Mouse (Mus musculus) intestine, embryonic 14.5 days (tissue): ENCODE data around the gene Parp1. TPM values are rescaled to one million over a fixed set of nuclear protein-coding genes. Genes with fewer than 3 reads are reported as not detected.

Experiments used
- ATAC-seq: fragments of 200-750 bp; cut with Nextera tagmentation; replicated peaks from 2 replicates; pipeline ENCODE4 v1.8.0; 2017; ENCODE audit warnings: low read depth, moderate number of reproducible peaks, moderate TSS enrichment, moderate library complexity; ENCODE audit not compliant: low FRiP score, low TSS enrichment
- DNase-seq: peaks from one replicate; pipeline ENCODE4 v3.0.0-alpha.2; 2018; ENCODE audit warnings: low spot score
- H3K27ac ChIP-seq: fragments of 300-500 bp; sonication (generic); 2 replicates; pipeline ENCODE4 v1.5.1; 2014; ENCODE audit warnings: low read depth, mild to moderate bottlenecking, control low read depth
- H3K27me3 ChIP-seq: fragments of 300-500 bp; sonication (generic); replicated peaks from 2 replicates; pipeline ENCODE4 v1.6.1; 2014; ENCODE audit warnings: low read length, control low read depth; ENCODE audit not compliant: control insufficient read depth, insufficient read depth
- H3K36me3 ChIP-seq: fragments of 300-500 bp; sonication (generic); 2 replicates; pipeline ENCODE4 v1.6.1; 2014; ENCODE audit warnings: low read length, control low read depth; ENCODE audit not compliant: control insufficient read depth, insufficient read depth
- H3K4me1 ChIP-seq: fragments of 300-500 bp; sonication (generic); replicated peaks from 2 replicates; pipeline ENCODE4 v1.6.1; 2014; ENCODE audit warnings: low read length, control low read depth, mixed read lengths; ENCODE audit not compliant: control insufficient read depth, insufficient read depth
- H3K4me2 ChIP-seq: fragments of 300-500 bp; sonication (generic); 2 replicates; pipeline ENCODE4 v1.6.1; 2014; ENCODE audit warnings: low read length
- H3K4me3 ChIP-seq: fragments of 300-500 bp; sonication (generic); 2 replicates; pipeline ENCODE4 v1.5.1; 2014; ENCODE audit warnings: low read depth, low read length, control low read depth, mixed read lengths
- H3K9ac ChIP-seq: fragments of 300-500 bp; sonication (generic); 2 replicates; pipeline ENCODE4 v1.6.1; 2014; ENCODE audit warnings: mild to moderate bottlenecking, low read length
- H3K9me3 ChIP-seq: fragments of 300-500 bp; sonication (generic); 2 replicates; pipeline ENCODE4 v1.6.1; 2016; ENCODE audit warnings: low read length, control low read depth; ENCODE audit not compliant: control insufficient read depth
- WGBS: fragments of 180-500 bp; shearing (Covaris S2); extraction: QIAGEN DNeasy Blood & Tissue Kit; methylation state at CpG from one replicate; pipeline ENCODE4 v1.1.7; 2014; 5-methylcytosine and 5-hydroxymethylcytosine counted together
- polyA plus RNA-seq: library from polyadenylated mRNA; unstranded; fragments of >200 nt; fragmentation: Nextera tagmentation; extraction: Ambion mirVana; gene quantifications from 2 replicates; pipeline ENCODE4 v1.2.1, GENCODE M21; 2014

The Parp1 gene
- 139 and 145 TPM in 2 replicates for polyA plus RNA-seq

- peak; percentile 97 for ATAC-seq
- no peaks in the 10 kb centered on the region for H3K9me3 ChIP-seq
- peak; percentile 99 for DNase-seq
- H3K36me3 ChIP-seq = peaks cover 9% of the 10 kb centered on the region
- H3K4me2 ChIP-seq = peak within 1 kb of the TSS; percentile 74
- H3K27me3 ChIP-seq = no peaks in the 10 kb centered on the region
- peak within 1 kb of the TSS; percentile 83 for H3K9ac ChIP-seq
- H3K4me1 ChIP-seq = peaks cover 20% of the 10 kb centered on the region
- under 1% methylated on average over 67 of the region's 67 CpGs for WGBS
- H3K27ac ChIP-seq = peak within 1 kb of the TSS; percentile 94
- H3K4me3 ChIP-seq = peak within 1 kb of the TSS; percentile 83
Measured at GRCm38 (mm10) chr1:180568761-180569452, at the start of gene Parp1. TSS of gene Parp1 (plus strand) at chr1:180568924.

GRCm38 (mm10) chr1:180519520-180519919 is 49.2 kb upstream of the Parp1 start:
- H3K27me3 ChIP-seq = no peaks in the 10 kb centered on the region
- no peak overlapping the region for H3K4me2 ChIP-seq
- H3K4me3 ChIP-seq = no peak overlapping the region
- 0 out of 2 replicates have a peak, but pooled peaks cover 8% of the 10 kb centered on the region for H3K4me1 ChIP-seq
- H3K27ac ChIP-seq = no peak overlapping the region
- no peak overlapping the region for H3K9ac ChIP-seq
- no peak for DNase-seq
- no peaks in the 10 kb centered on the region for H3K9me3 ChIP-seq
- no peaks in the 10 kb centered on the region for H3K36me3 ChIP-seq
- ATAC-seq = no peak
- 91% methylated on average over 8 of the region's 8 CpGs for WGBS

- Histone ChIP-seq H3K9ac (no peak overlapping the region), H3K27ac (no peak overlapping the region), H3K36me3 (no peaks in the 10 kb centered on the region), H3K9me3 (no peaks in the 10 kb centered on the region), H3K4me2 (no peak overlapping the region), H3K4me3 (no peak overlapping the region), H3K27me3 (no peaks in the 10 kb centered on the region), H3K4me1 (0 out of 2 replicates have a peak, but pooled peaks cover 8% of the 10 kb centered on the region)
- ATAC-seq (no peak), DNase-seq (no peak)
- 40% methylated on average over 7 of the region's 7 CpGs for WGBS
Measured at GRCm38 (mm10) chr1:180520190-180520589, 48.5 kb upstream of the Parp1 start.

- no peak for ATAC-seq
- no peak overlapping the region for H3K4me2 ChIP-seq
- H3K4me3 ChIP-seq = no peak overlapping the region
- H3K27me3 ChIP-seq = no peaks in the 10 kb centered on the region
- no peak for DNase-seq
- WGBS = 83% methylated on average over 2 of the region's 2 CpGs
- no peaks in the 10 kb centered on the region for H3K9me3 ChIP-seq
- no peak overlapping the region for H3K27ac ChIP-seq
- 0 out of 2 replicates have a peak, but pooled peaks cover 8% of the 10 kb centered on the region for H3K4me1 ChIP-seq
- no peaks in the 10 kb centered on the region for H3K36me3 ChIP-seq
- H3K9ac ChIP-seq = no peak overlapping the region
Measured at GRCm38 (mm10) chr1:180523320-180523719, 45.4 kb upstream of the Parp1 start.

GRCm38 (mm10) chr1:180525301-180525700 is 43.4 kb upstream of the Parp1 start:
- H3K27me3 ChIP-seq = no peaks in the 10 kb centered on the region
- H3K9ac ChIP-seq = no peak overlapping the region
- 71% methylated on average over 1 of the region's 1 CpGs for WGBS
- H3K27ac ChIP-seq = no peak overlapping the region
- no peak for ATAC-seq
- no peaks in the 10 kb centered on the region for H3K4me1 ChIP-seq
- H3K9me3 ChIP-seq = no peaks in the 10 kb centered on the region
- no peak overlapping the region for H3K4me2 ChIP-seq
- no peaks in the 10 kb centered on the region for H3K36me3 ChIP-seq
- no peak for DNase-seq
- H3K4me3 ChIP-seq = no peak overlapping the region

GRCm38 (mm10) chr1:180529847-180530246 is 38.9 kb upstream of the Parp1 start:
- Histone ChIP-seq H3K4me2 (no peak overlapping the region), H3K4me3 (no peak overlapping the region), H3K36me3 (no peaks in the 10 kb centered on the region), H3K9ac (no peak overlapping the region), H3K4me1 (no peaks in the 10 kb centered on the region), H3K27ac (no peak overlapping the region), H3K27me3 (no peaks in the 10 kb centered on the region), H3K9me3 (peaks cover 6% of the 10 kb centered on the region; the same call in 1 of the 2 replicates)
- 93% methylated on average over 7 of the region's 7 CpGs for WGBS
- ATAC-seq (no peak), DNase-seq (no peak)

- no peak overlapping the region for H3K27ac ChIP-seq
- no peak overlapping the region for H3K9ac ChIP-seq
- DNase-seq (no peak), ATAC-seq (no peak)
- no peaks in the 10 kb centered on the region for H3K27me3 ChIP-seq
- no peak overlapping the region for H3K4me3 ChIP-seq
- no peak overlapping the region for H3K4me2 ChIP-seq
- peaks cover 6% of the 10 kb centered on the region; the same call in 1 of the 2 replicates for H3K9me3 ChIP-seq
- H3K36me3 ChIP-seq = no peaks in the 10 kb centered on the region
- WGBS = 57% methylated on average over 8 of the region's 8 CpGs
- H3K4me1 ChIP-seq = no peaks in the 10 kb centered on the region
Measured at GRCm38 (mm10) chr1:180530457-180531263, 38.1 kb upstream of the Parp1 start.

GRCm38 (mm10) chr1:180532671-180533070 is 36.1 kb upstream of the Parp1 start:
- ATAC-seq (no peak), DNase-seq (no peak)
- H3K27ac ChIP-seq = no peak overlapping the region
- no peak overlapping the region for H3K9ac ChIP-seq
- WGBS = 93% methylated on average over 11 of the region's 11 CpGs
- peaks cover 6% of the 10 kb centered on the region; the same call in 1 of the 2 replicates for H3K9me3 ChIP-seq
- H3K4me1 ChIP-seq = no peaks in the 10 kb centered on the region
- no peaks in the 10 kb centered on the region for H3K27me3 ChIP-seq
- H3K4me2 ChIP-seq = no peak overlapping the region
- H3K36me3 ChIP-seq = no peaks in the 10 kb centered on the region
- no peak overlapping the region for H3K4me3 ChIP-seq
